Mouse (Mus musculus) myocyte (in vitro differentiated cells): ENCODE data around the gene 4930452B06Rik. TPM values are rescaled to one million over a fixed set of nuclear protein-coding genes. Genes with fewer than 3 reads are reported as not detected.

Experiments
- H3K27me3 ChIP-seq: one replicate; pipeline ENCODE4 v1.6.1; 2011; ENCODE audit not compliant: control insufficient read depth, insufficient read depth, insufficient read length
- H3K36me3 ChIP-seq: one replicate; pipeline ENCODE4 v1.6.1; 2011; ENCODE audit not compliant: control insufficient read depth, insufficient read depth
- H3K4me2 ChIP-seq: one replicate; pipeline ENCODE4 v1.6.1; 2011; ENCODE audit warnings: low read depth, control low read depth
- H3K4me3 ChIP-seq: one replicate; pipeline ENCODE4 v1.5.1; 2011; ENCODE audit warnings: mild to moderate bottlenecking, control low read depth, moderate library complexity
- H3K79me2 ChIP-seq: one replicate; pipeline ENCODE4 v1.6.1; 2011; ENCODE audit not compliant: control insufficient read depth, insufficient read depth
- H3ac ChIP-seq: one replicate; pipeline ENCODE4 v1.6.1; 2011; ENCODE audit not compliant: control insufficient read depth, insufficient read length
- CEBPB ChIP-seq: IDR thresholded peaks from 2 replicates; pipeline ENCODE4 v1.6.1; 2011; ENCODE audit warnings: mild to moderate bottlenecking, moderate library complexity; ENCODE audit not compliant: poor library complexity, insufficient read depth, severe bottlenecking
- E2F4 ChIP-seq: IDR thresholded peaks from one replicate; pipeline ENCODE4 v1.6.1; 2011; ENCODE audit warnings: mild to moderate bottlenecking, control low read depth, moderate library complexity; ENCODE audit not compliant: insufficient read depth
- MAX ChIP-seq: IDR thresholded peaks from one replicate; pipeline ENCODE4 v1.6.1; 2011; ENCODE audit warnings: low read depth, mild to moderate bottlenecking, control low read depth
- MYOD1 ChIP-seq, 3 experiments: IDR thresholded peaks; one replicate each; pipeline ENCODE4 v1.6.1; 2011; ENCODE audit warnings: control low read depth in 2 of 3, low read depth in 2 of 3, mild to moderate bottlenecking in 2 of 3, moderate library complexity in 1 of 3; ENCODE audit not compliant: insufficient read length in 2 of 3, control insufficient read depth in 1 of 3
- MYOG ChIP-seq, 3 experiments: IDR thresholded peaks; one replicate each; pipeline ENCODE4 v1.6.1; 2011; ENCODE audit warnings: control low read depth in 2 of 3, low read depth in 2 of 3, mild to moderate bottlenecking in 2 of 3; ENCODE audit not compliant: insufficient read length in 2 of 3, control insufficient read depth in 1 of 3, insufficient read depth in 1 of 3
- POLR2A ChIP-seq: IDR thresholded peaks from one replicate; pipeline ENCODE4 v1.6.1; 2011; ENCODE audit warnings: low read depth, mild to moderate bottlenecking, control low read depth, moderate library complexity; ENCODE audit not compliant: insufficient read length
- POLR2AphosphoS2 ChIP-seq: IDR thresholded peaks from one replicate; pipeline ENCODE4 v1.6.1; 2011; ENCODE audit warnings: low read depth, control low read depth; ENCODE audit not compliant: insufficient read length
- REST ChIP-seq: IDR thresholded peaks from one replicate; pipeline ENCODE4 v1.6.1; 2011; ENCODE audit warnings: mild to moderate bottlenecking, control low read depth, moderate library complexity; ENCODE audit not compliant: insufficient read depth, insufficient read length
- SRF ChIP-seq: IDR thresholded peaks from one replicate; pipeline ENCODE4 v1.6.1; 2011; ENCODE audit warnings: low read depth; ENCODE audit not compliant: control insufficient read depth, insufficient read length
- TCF12 ChIP-seq: IDR thresholded peaks from one replicate; pipeline ENCODE4 v1.6.1; 2011; ENCODE audit warnings: mild to moderate bottlenecking, control low read depth; ENCODE audit not compliant: poor library complexity, insufficient read depth, severe bottlenecking
- TCF3 ChIP-seq: IDR thresholded peaks from one replicate; pipeline ENCODE4 v1.6.1; 2011; ENCODE audit warnings: low read depth, control low read depth; ENCODE audit not compliant: insufficient read length
- USF1 ChIP-seq: IDR thresholded peaks from one replicate; pipeline ENCODE4 v1.6.1; 2011; ENCODE audit warnings: low read depth, mild to moderate bottlenecking, control low read depth, moderate library complexity
- polyA plus RNA-seq: library from polyadenylated mRNA; unstranded; fragments of >200 nt; fragmentation: generic; extraction: Trizol; gene quantifications from one replicate; pipeline ENCODE4 v1.2.1, GENCODE M21; 2012; ENCODE audit warnings: missing spikeins

The 4930452B06Rik gene
- polyA plus RNA-seq, 1 experiment: 0.04 TPM

DNA sequence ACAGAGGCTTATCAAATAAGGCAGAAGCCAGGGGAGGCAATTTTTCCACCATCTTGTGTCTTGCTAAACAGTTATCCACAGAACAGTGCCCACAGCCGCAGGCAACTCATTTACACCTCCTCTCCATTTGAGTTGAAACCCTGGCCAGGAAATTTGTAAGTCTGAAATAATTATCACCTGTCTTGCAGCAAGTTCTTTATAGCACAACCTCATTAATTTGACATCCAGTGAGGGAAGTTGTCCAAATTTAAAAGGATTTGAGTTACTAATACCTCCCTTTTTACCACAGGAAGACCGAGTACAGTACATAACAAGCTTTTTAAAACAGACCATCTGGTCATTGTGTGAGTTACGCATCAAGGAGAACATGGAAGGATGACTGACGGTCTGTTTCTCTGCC is 154.8 kb downstream of the 4930452B06Rik start:
- H3K79me2 ChIP-seq: no peaks in the 10 kb centered on the region
- H3K36me3 ChIP-seq: no peaks in the 10 kb centered on the region
- H3K4me3 ChIP-seq: no peak overlapping the region
- H3K4me2 ChIP-seq: no peak overlapping the region
- no peak overlapping the region for H3ac ChIP-seq
- TF ChIP-seq E2F4 (no peak), MYOG (IDR thresholded peaks at IDR 0.05; ENCODE audit: control insufficient read depth in 1 of 3, insufficient read depth in 1 of 3, insufficient read length in 2 of 3, low read depth in 2 of 3) (no peak), USF1 (no peak), TCF3 (no peak)
- no peaks in the 10 kb centered on the region for H3K27me3 ChIP-seq

DNA sequence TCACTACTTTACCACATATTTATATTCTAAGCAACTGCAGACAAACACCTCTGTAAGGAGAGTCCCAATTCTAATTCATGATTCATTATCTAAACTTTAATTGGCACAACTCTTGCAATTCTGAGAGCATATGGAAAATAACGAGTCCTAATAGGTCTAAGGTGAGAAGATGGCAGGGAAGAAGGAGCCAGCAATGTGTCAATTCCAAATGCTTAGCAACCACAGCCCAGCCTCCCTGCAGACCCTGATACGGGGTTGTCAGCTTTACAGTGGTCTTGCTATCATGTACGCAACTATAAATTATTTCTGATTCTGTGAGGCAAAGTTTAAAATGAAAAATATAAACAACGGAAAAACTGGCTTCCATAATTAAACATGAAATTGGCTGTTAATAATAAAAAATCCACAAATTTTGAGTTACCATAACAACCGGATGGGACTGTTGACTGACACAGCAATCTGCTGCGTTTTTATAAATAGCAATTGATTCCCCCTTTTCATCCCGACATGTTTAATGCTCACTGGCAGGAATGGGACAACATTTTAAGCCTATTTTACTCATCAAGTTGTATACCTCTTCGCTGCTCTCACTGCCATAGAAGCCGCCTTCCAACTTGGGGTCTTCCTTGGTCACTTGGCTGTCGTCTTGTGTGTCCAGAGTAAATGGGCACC is 155.6 kb downstream of the 4930452B06Rik start:
- Histone ChIP-seq H3K36me3 (no peaks in the 10 kb centered on the region), H3K4me2 (no peak overlapping the region), H3K4me3 (no peak overlapping the region), H3K79me2 (no peaks in the 10 kb centered on the region), H3ac (no peak overlapping the region), H3K27me3 (no peaks in the 10 kb centered on the region)
- TF ChIP-seq E2F4: no peak
- no peak for TF ChIP-seq MYOD1 (IDR thresholded peaks at IDR 0.05; ENCODE audit: control insufficient read depth in 1 of 3, insufficient read length in 2 of 3, low read depth in 2 of 3)
- no peak for TF ChIP-seq SRF
- no peak for TF ChIP-seq POLR2AphosphoS2
- no peak for TF ChIP-seq TCF3
- no peak for TF ChIP-seq CEBPB
- no peak for TF ChIP-seq USF1
- TF ChIP-seq MAX: no peak
- no peak for TF ChIP-seq MYOG (IDR thresholded peaks at IDR 0.05; ENCODE audit: control insufficient read depth in 1 of 3, insufficient read depth in 1 of 3, insufficient read length in 2 of 3, low read depth in 2 of 3)
- no peak for TF ChIP-seq REST
- TF ChIP-seq POLR2A: no peak
- no peak for TF ChIP-seq TCF12

DNA sequence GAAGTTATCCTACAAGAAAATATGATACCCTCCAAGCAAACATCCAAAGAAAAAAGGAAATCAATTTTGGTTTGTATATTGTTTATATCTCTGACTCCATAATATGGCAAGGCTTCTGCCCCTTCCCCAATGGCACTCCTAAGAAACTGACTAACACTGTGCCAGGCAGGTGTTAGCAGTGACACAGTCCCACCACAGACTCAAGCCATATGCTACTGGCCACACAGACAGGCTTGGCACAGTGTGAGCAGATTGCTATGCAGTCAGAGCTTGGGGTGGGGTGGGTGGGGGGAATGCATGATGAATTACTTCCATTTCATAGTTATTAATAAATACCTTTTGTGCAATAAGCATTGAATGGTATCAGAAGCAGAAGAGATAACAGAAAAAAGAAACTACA is 157.4 kb downstream of the 4930452B06Rik start:
- Histone ChIP-seq H3K27me3 (no peaks in the 10 kb centered on the region), H3K4me3 (no peak overlapping the region), H3ac (no peak overlapping the region), H3K79me2 (no peaks in the 10 kb centered on the region), H3K36me3 (no peaks in the 10 kb centered on the region), H3K4me2 (no peak overlapping the region)
- TF ChIP-seq REST (no peak), USF1 (no peak), POLR2A (no peak), SRF (no peak), CEBPB (no peak), TCF3 (no peak), POLR2AphosphoS2 (no peak), MYOG (IDR thresholded peaks at IDR 0.05; ENCODE audit: control insufficient read depth in 1 of 3, insufficient read depth in 1 of 3, insufficient read length in 2 of 3, low read depth in 2 of 3) (no peak), TCF12 (no peak), E2F4 (no peak), MAX (no peak), MYOD1 (IDR thresholded peaks at IDR 0.05; ENCODE audit: control insufficient read depth in 1 of 3, insufficient read length in 2 of 3, low read depth in 2 of 3) (no peak)

DNA sequence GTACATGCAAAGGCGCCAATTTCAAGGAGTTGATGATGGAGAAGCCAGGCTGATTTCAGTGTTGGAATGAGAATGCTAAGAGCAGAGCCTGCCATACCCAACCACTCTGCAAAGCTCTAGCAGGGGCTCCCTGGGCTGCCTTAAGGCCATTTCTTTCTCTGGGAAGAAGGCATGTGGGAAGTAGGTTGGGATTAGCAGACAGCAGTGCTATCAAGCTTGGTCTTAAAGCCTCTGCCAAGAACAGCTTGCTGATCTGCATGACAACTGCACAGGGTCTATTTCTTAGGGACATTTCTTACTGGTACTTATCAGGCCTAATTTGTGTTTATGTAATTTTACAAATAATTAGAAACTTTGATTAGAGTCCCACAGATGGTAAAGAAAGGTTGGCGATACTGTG is 161.8 kb downstream of the 4930452B06Rik start:
- Histone ChIP-seq H3K4me3 (no peak overlapping the region), H3K36me3 (no peaks in the 10 kb centered on the region), H3K27me3 (no peaks in the 10 kb centered on the region), H3K79me2 (no peaks in the 10 kb centered on the region), H3ac (no peak overlapping the region), H3K4me2 (no peak overlapping the region)
- TF ChIP-seq MAX: no peak
- TF ChIP-seq MYOD1 (IDR thresholded peaks at IDR 0.05; ENCODE audit: control insufficient read depth in 1 of 3, insufficient read length in 2 of 3, low read depth in 2 of 3): no peak
- no peak for TF ChIP-seq TCF12
- TF ChIP-seq TCF3: no peak
- no peak for TF ChIP-seq USF1
- no peak for TF ChIP-seq REST
- TF ChIP-seq MYOG (IDR thresholded peaks at IDR 0.05; ENCODE audit: control insufficient read depth in 1 of 3, insufficient read depth in 1 of 3, insufficient read length in 2 of 3, low read depth in 2 of 3): no peak
- TF ChIP-seq E2F4: no peak
- no peak for TF ChIP-seq CEBPB
- no peak for TF ChIP-seq POLR2AphosphoS2

DNA sequence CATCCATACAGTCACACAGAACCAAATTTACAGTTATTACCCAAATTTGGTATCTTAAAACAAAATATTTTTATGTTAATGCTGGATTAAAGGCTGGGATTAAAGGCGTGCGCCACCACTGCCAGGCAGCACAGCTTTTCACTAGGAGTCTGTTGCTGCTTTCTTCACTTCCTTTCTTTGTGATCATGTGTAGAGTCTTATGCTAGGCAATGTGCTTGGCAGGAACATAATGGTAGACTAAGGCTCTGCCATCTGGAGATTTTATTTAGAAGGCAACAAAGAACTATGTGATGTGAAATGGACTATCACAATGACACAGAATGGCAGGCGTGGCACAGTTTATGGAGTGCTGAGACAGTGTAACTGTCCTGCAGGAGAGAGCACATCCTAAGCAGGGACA is 162.7 kb downstream of the 4930452B06Rik start:
- Histone ChIP-seq H3K36me3 (no peaks in the 10 kb centered on the region), H3K4me2 (no peak overlapping the region), H3K4me3 (no peak overlapping the region), H3K27me3 (no peaks in the 10 kb centered on the region), H3K79me2 (no peaks in the 10 kb centered on the region), H3ac (no peak overlapping the region)
- TF ChIP-seq TCF3 (no peak), CEBPB (no peak), USF1 (no peak), POLR2AphosphoS2 (no peak), REST (no peak), MYOD1 (IDR thresholded peaks at IDR 0.05; ENCODE audit: control insufficient read depth in 1 of 3, insufficient read length in 2 of 3, low read depth in 2 of 3) (no peak), MAX (no peak), TCF12 (no peak), E2F4 (no peak), MYOG (IDR thresholded peaks at IDR 0.05; ENCODE audit: control insufficient read depth in 1 of 3, insufficient read depth in 1 of 3, insufficient read length in 2 of 3, low read depth in 2 of 3) (no peak), POLR2A (no peak), SRF (no peak)
